Mouse (Mus musculus): ENCODE data around the gene Gdpgp1. TPM values are rescaled to one million over a fixed set of nuclear protein-coding genes. Genes with fewer than 3 reads are reported as not detected.

Gdpgp1 gene
- 1.6 and 2.0 TPM in 2 replicates for polyA plus RNA-seq (2015; fragmentation: Nextera tagmentation; extraction: Ambion mirVana)

GRCm38 (mm10) chr7:80232489-80233029 is at the start of gene Gdpgp1, which contains the start of gene Cib1:
TSS of gene Gdpgp1 (plus strand) at chr7:80232865.
TSS of gene Cib1 (minus strand) at chr7:80232813.

GRCm38 (mm10) chr7:80186531-80187296 is 46.0 kb upstream of the Gdpgp1 start, which contains the start of gene Sema4b:
TSS of gene Sema4b (plus strand) at chr7:80186841.

GRCm38 (mm10) chr7:80246148-80246721 is 13.6 kb downstream of the Gdpgp1 start, which contains the start of gene Ttll13:
TSS of gene Ttll13 (plus strand) at chr7:80246376.

GRCm38 (mm10) chr7:80260625-80261371 is 28.1 kb downstream of the Gdpgp1 start, which contains the start of gene Ngrn:
TSS of gene Ngrn (plus strand) at chr7:80261215.

DNA sequence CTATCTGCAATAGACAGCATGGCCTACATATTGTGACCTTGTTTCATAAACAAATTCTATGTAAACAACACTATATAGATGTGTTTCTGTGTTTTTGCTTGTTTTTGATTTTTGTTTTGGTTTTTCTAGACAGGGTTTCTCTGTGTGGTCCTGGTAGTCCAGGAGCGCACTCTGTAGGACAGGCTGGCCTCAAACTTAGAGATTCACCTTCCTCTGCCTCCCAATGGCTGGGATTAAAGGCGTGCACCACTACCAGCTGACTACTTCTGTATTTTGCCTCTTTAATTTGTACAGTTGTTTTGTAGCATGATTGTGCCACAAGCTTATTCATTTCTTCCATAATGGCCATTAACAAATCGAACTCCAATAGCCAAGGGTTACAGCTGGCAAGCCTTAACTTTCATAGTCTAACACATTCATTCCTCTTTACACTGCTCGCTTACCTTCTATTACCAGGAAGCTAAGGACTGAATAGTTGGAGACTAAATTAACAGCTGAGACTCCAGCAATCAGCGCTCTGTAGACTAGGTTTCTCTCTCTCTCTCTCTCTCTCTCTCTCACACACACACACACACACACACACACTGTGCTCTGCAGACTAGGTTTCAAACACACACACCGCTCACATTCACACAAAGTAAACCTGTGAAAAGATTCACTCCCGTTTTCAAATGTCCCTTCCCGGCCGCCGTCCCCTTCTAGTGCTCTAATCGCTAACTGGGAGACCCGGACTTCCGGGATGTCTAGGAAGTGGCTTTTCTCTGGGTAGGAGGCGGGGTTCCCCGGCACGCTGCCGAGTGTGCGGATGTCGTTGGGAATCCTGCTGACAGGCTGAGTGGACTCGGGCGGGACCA is 36.5 kb downstream of the Gdpgp1 start, which contains the start of gene Vps33b:
Gene Vps33b (plus strand): TSS at position 753 of the 854 bp plus-strand sequence.

Other genes with a start within 250 kb of the Gdpgp1 start
- gene Zfp710, start 208.1 kb upstream of the Gdpgp1 start, polyA plus RNA-seq (2015; fragmentation: Nextera tagmentation; extraction: Ambion mirVana), result 4.6 and 6.2 TPM in 2 replicates
- 691 and 763 TPM in 2 replicates for gene Idh2, start 117.5 kb upstream of the Gdpgp1 start, polyA plus RNA-seq (2015; fragmentation: Nextera tagmentation; extraction: Ambion mirVana)
- gene Sema4b, start 46.0 kb upstream of the Gdpgp1 start, polyA plus RNA-seq (2015; fragmentation: Nextera tagmentation; extraction: Ambion mirVana), result 3.1 and 4.7 TPM in 2 replicates
- gene Cib1, start 52 bp upstream of the Gdpgp1 start, polyA plus RNA-seq (2015; fragmentation: Nextera tagmentation; extraction: Ambion mirVana), result 23.7 and 30.6 TPM in 2 replicates
- gene Ttll13, start 13.5 kb downstream of the Gdpgp1 start, polyA plus RNA-seq (2015; fragmentation: Nextera tagmentation; extraction: Ambion mirVana), result 0.69 and 0.96 TPM in 2 replicates
- 36.0 and 36.6 TPM in 2 replicates for gene Ngrn, start 28.4 kb downstream of the Gdpgp1 start, polyA plus RNA-seq (2015; fragmentation: Nextera tagmentation; extraction: Ambion mirVana)
- 3.1 and 3.9 TPM in 2 replicates for gene Vps33b, start 36.8 kb downstream of the Gdpgp1 start, polyA plus RNA-seq (2015; fragmentation: Nextera tagmentation; extraction: Ambion mirVana)
- gene Prc1, start 61.6 kb downstream of the Gdpgp1 start, polyA plus RNA-seq (2015; fragmentation: Nextera tagmentation; extraction: Ambion mirVana), result 27.3 and 29.1 TPM in 2 replicates
- gene Rccd1, start 91.6 kb downstream of the Gdpgp1 start, polyA plus RNA-seq (2015; fragmentation: Nextera tagmentation; extraction: Ambion mirVana), result 3.5 and 4.3 TPM in 2 replicates
- gene Unc45a, start 108.1 kb downstream of the Gdpgp1 start, polyA plus RNA-seq (2015; fragmentation: Nextera tagmentation; extraction: Ambion mirVana), result 13.4 and 14.3 TPM in 2 replicates
- 13.9 and 14.1 TPM in 2 replicates for gene Hddc3, start 110.2 kb downstream of the Gdpgp1 start, polyA plus RNA-seq (2015; fragmentation: Nextera tagmentation; extraction: Ambion mirVana)
- gene Man2a2, start 138.5 kb downstream of the Gdpgp1 start, polyA plus RNA-seq (2015; fragmentation: Nextera tagmentation; extraction: Ambion mirVana), result 11.9 and 15.5 TPM in 2 replicates
- gene Fes, start 155.1 kb downstream of the Gdpgp1 start, polyA plus RNA-seq (2015; fragmentation: Nextera tagmentation; extraction: Ambion mirVana), result 10.1 and 10.8 TPM in 2 replicates
- gene Furin, start 172.6 kb downstream of the Gdpgp1 start, polyA plus RNA-seq (2015; fragmentation: Nextera tagmentation; extraction: Ambion mirVana), result 12.1 and 13.6 TPM in 2 replicates